Mouse (Mus musculus) testis, adult 2 months (tissue): ENCODE measurements around the gene Slc43a1.

ENCODE experiments used
- CTCF ChIP-seq: fragments of 200-500 bp; IDR thresholded peaks from 2 replicates; pipeline ENCODE4 v1.5.1; 2012; ENCODE audit warnings: low read depth, mild to moderate bottlenecking, inconsistent platforms, low read length, moderate library complexity; ENCODE audit not compliant: control insufficient read depth, insufficient read depth, insufficient replicate concordance
- POLR2A ChIP-seq: fragments of 200-500 bp; IDR thresholded peaks from 2 replicates; pipeline ENCODE4 v1.6.1; 2012; ENCODE audit warnings: low read depth, mild to moderate bottlenecking, inconsistent platforms, low read length, moderate library complexity; ENCODE audit not compliant: control insufficient read depth

GRCm38 (mm10) chr2:84862231-84862630, 23.6 kb downstream of the Slc43a1 start:
- TF ChIP-seq CTCF = no peak
- no peak for TF ChIP-seq POLR2A
